Comparison of ENCODE assay signal across 7 mouse cellular contexts in the genomic region with DNA sequence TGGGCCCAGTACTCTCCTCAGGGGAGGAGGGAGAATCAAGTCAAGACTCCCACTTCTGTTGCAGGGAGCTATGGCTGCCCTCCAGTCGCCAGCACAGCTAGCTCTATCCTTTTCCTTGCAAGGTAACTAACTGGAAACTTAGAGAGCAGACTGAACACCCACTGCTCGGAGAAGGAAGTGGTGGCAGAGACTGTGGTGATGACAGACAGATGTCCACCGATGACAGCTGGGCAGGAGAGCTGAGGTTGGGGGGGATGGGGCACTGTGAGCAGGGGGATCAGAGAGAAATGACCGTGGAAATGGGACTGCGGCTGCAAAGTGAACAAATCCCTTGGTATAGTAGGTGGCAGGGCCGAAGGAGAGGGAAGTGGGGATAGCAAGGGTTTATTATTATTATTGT.
"Had no signal": no experiment of that assay in that cellular context is flagged by ENCODE, and none has a peak within 500 bp of the region (broad histone marks: within the 10 kb centered on the region; RNA-seq: fewer than 3 reads in every experiment).

No protein-coding gene starts in this region.

- H3K4me3 ChIP-seq: kidney, embryonic 15.5 days; left cerebral cortex, adult 2 months; liver, embryonic 13.5 days; midbrain, embryonic 13.5 days had no signal

- H3K27ac ChIP-seq: kidney, embryonic 15.5 days; left cerebral cortex, adult 2 months; liver, embryonic 13.5 days; midbrain, embryonic 13.5 days had no signal

- H3K4me2 ChIP-seq: kidney, embryonic 15.5 days; liver, embryonic 13.5 days; midbrain, embryonic 13.5 days had no signal

- ATAC-seq: midbrain, embryonic 13.5 days; midbrain, embryonic 16.5 days had no signal

- H3K4me1 ChIP-seq: liver, embryonic 13.5 days had no signal

- DNase-seq: liver, embryonic 13.5 days; lung, adult 2 months; thymus, adult 18-20 months had no signal

- H3K9ac ChIP-seq: kidney, embryonic 15.5 days; liver, embryonic 13.5 days; midbrain, embryonic 13.5 days had no signal

- H3K36me3 ChIP-seq: kidney, embryonic 15.5 days; liver, embryonic 13.5 days; midbrain, embryonic 13.5 days had no signal

- H3K27me3 ChIP-seq: kidney, embryonic 15.5 days; liver, embryonic 13.5 days had no signal

- H3K9me3 ChIP-seq: kidney, embryonic 15.5 days; liver, embryonic 13.5 days; midbrain, embryonic 13.5 days had no signal
